Mouse (Mus musculus) bone marrow macrophage, adult 2 months (primary cell): ENCODE results near the gene Cdk5r2. TPM values are rescaled to one million over a fixed set of nuclear protein-coding genes. Genes with fewer than 3 reads are reported as not detected.
"Not testable (repeated sequence)": the region's sequence is repeated elsewhere in the genome, so short reads cannot be mapped to it uniquely, and the experiment has no call there.

Source experiments
- H3K27ac ChIP-seq: 2 replicates; pipeline ENCODE4 v1.5.1; 2012; ENCODE audit warnings: low read depth, low read length; ENCODE audit not compliant: insufficient read depth
- H3K4me1 ChIP-seq: 2 replicates; pipeline ENCODE4 v1.6.1; 2012; ENCODE audit warnings: low read length; ENCODE audit not compliant: control insufficient read depth, insufficient read depth
- H3K4me3 ChIP-seq: 2 replicates; pipeline ENCODE4 v1.5.1; 2012; ENCODE audit warnings: mild to moderate bottlenecking, low read length, moderate library complexity; ENCODE audit not compliant: insufficient read depth
- CTCF ChIP-seq: IDR thresholded peaks from 2 replicates; pipeline ENCODE4 v1.5.1; 2012; ENCODE audit warnings: low read depth, mild to moderate bottlenecking, low read length, moderate library complexity
- POLR2A ChIP-seq: IDR thresholded peaks from 2 replicates; pipeline ENCODE4 v1.6.1; 2012; ENCODE audit warnings: mild to moderate bottlenecking, low read depth, low read length, borderline replicate concordance
- polyA plus RNA-seq: library from polyadenylated mRNA; stranded (reverse); fragments of >200 nt; gene quantifications from 2 replicates; pipeline ENCODE4 v1.2.4, GENCODE M21; 2012; ENCODE audit not compliant: missing spikeins, insufficient read depth, insufficient read length

Cdk5r2 gene
- polyA plus RNA-seq, 1 experiment = not detected

GRCm38 (mm10) chr1:74816612-74817199 is 38.0 kb upstream of the Cdk5r2 start:
- H3K4me1 ChIP-seq = peaks cover 8% of the 10 kb centered on the region
- H3K27ac ChIP-seq = peak overlapping the region; percentile 80
- TF ChIP-seq POLR2A (no peak), CTCF (no peak)
- peak overlapping the region; percentile 87 for H3K4me3 ChIP-seq

GRCm38 (mm10) chr1:74817219-74817618 is 37.5 kb upstream of the Cdk5r2 start:
- Histone ChIP-seq H3K4me3 (peak overlapping the region; percentile 87), H3K4me1 (peaks cover 8% of the 10 kb centered on the region), H3K27ac (peak overlapping the region; percentile 80)
- TF ChIP-seq POLR2A = no peak

- Histone ChIP-seq H3K4me1 (peaks cover 8% of the 10 kb centered on the region), H3K4me3 (no peak overlapping the region), H3K27ac (no peak overlapping the region)
- TF ChIP-seq POLR2A = no peak
- no peak for TF ChIP-seq CTCF
These were observed 36.2 kb upstream of the Cdk5r2 start for GRCm38 (mm10) chr1:74818509-74818908.

- not testable (repeated sequence) for H3K4me1 ChIP-seq, H3K27ac ChIP-seq, H3K4me3 ChIP-seq
These were observed 31.1 kb upstream of the Cdk5r2 start for GRCm38 (mm10) chr1:74823598-74823997.

- no peak for TF ChIP-seq CTCF
- no peak for TF ChIP-seq POLR2A
- H3K27ac ChIP-seq = no peak overlapping the region
- H3K4me1 ChIP-seq = peaks cover 3% of the 10 kb centered on the region
- no peak overlapping the region for H3K4me3 ChIP-seq
These were observed 30.0 kb upstream of the Cdk5r2 start for GRCm38 (mm10) chr1:74824518-74825302.

- TF ChIP-seq CTCF (no peak), POLR2A (no peak)
These were observed 24.7 kb upstream of the Cdk5r2 start for GRCm38 (mm10) chr1:74830061-74830460.

GRCm38 (mm10) chr1:74833255-74833654 is 21.5 kb upstream of the Cdk5r2 start:
- Histone ChIP-seq H3K4me3 (no peak overlapping the region), H3K27ac (no peak overlapping the region), H3K4me1 (peaks cover 9% of the 10 kb centered on the region)
- TF ChIP-seq POLR2A (no peak), CTCF (no peak)

More at GRCm38 (mm10) chr1:74830061-74830460, 24.7 kb upstream of the Cdk5r2 start:
- H3K27ac ChIP-seq = no peak overlapping the region
- H3K4me1 ChIP-seq = peaks cover 9% of the 10 kb centered on the region
- H3K4me3 ChIP-seq = no peak overlapping the region

GRCm38 (mm10) chr1:74843090-74843489 is 11.6 kb upstream of the Cdk5r2 start:
- no peak overlapping the region for H3K27ac ChIP-seq
- H3K4me1 ChIP-seq = no peaks in the 10 kb centered on the region
- no peak overlapping the region for H3K4me3 ChIP-seq
- no peak for TF ChIP-seq POLR2A
- TF ChIP-seq CTCF = no peak

GRCm38 (mm10) chr1:74846341-74846740 is 8.4 kb upstream of the Cdk5r2 start:
- no peak for TF ChIP-seq POLR2A
- no peak for TF ChIP-seq CTCF
- H3K27ac ChIP-seq = no peak overlapping the region
- H3K4me3 ChIP-seq = no peak overlapping the region
- no peaks in the 10 kb centered on the region for H3K4me1 ChIP-seq

GRCm38 (mm10) chr1:74848946-74849345 is 5.8 kb upstream of the Cdk5r2 start:
- H3K4me3 ChIP-seq = no peak overlapping the region
- TF ChIP-seq POLR2A (no peak), CTCF (no peak)
- H3K4me1 ChIP-seq = no peaks in the 10 kb centered on the region
- no peak overlapping the region for H3K27ac ChIP-seq

- Histone ChIP-seq H3K4me3 (no peak overlapping the region), H3K27ac (no peak overlapping the region), H3K4me1 (no peaks in the 10 kb centered on the region)
- TF ChIP-seq POLR2A (no peak), CTCF (no peak)
These were observed 4.5 kb upstream of the Cdk5r2 start for GRCm38 (mm10) chr1:74850251-74850650.
